ENCODE assay signal across 32 mouse cellular contexts in the genomic region with DNA sequence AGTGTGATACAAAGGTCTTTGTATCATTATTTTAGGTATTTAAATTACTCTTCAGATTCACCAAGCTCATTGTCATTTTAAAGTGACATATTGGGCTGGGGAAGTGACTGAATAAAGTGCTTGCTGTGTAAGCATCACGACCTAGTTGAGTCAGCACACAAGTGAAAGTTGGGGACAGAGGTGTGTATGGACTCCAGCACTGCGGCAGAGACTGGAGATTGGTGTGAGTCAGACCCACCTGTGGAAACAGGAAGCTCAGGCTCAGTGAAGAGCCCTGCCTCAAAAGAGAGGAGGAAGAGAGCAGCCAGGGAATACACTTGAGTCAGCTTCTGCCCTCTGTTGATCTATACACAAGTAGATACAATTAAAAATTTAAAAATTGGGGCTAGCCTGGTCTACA. TPM values are rescaled to one million over a fixed set of nuclear protein-coding genes. Genes with fewer than 3 reads are reported as not detected.
DNase-seq lines count a peak whose midpoint lies in the region; ATAC-seq and TF ChIP-seq lines count a peak whose summit lies in the region.
"Had no signal": no experiment of that assay in that cellular context is flagged by ENCODE, and none has a peak within 500 bp of the region (broad histone marks: within the 10 kb centered on the region; RNA-seq: fewer than 3 reads in every experiment).

No protein-coding gene starts in this region.

- TF ChIP-seq CTCF in CH12.LX (conservative IDR thresholded peaks at IDR 0.05 in 1 of 2, IDR thresholded peaks at IDR 0.05 in 1 of 2; ENCODE audit: low read depth in 2 of 2, low read length in 2 of 2), result no peak
- no peak for TF ChIP-seq CTCF in stomach, postnatal 0 days (IDR thresholded peaks at IDR 0.05; ENCODE audit: low read depth)
- TF ChIP-seq CTCF in hindbrain, postnatal 0 days (IDR thresholded peaks at IDR 0.05; ENCODE audit: low read depth), result no peak

- H3K4me1 ChIP-seq in CH12.LX (ENCODE audit: control insufficient read depth in 1 of 2, insufficient read depth in 2 of 2), result peaks cover 2 to 40% of the 10 kb centered on the region in 2 experiments; a peak in 3 of 4 replicates
- H3K4me1 ChIP-seq in stomach, postnatal 0 days (replicated peaks; ENCODE audit: control insufficient read depth, insufficient read depth), result no peaks in the 10 kb centered on the region
- no peaks in the 10 kb centered on the region for H3K4me1 ChIP-seq in heart, embryonic 12.5 days (replicated peaks)
- no peaks in the 10 kb centered on the region for H3K4me1 ChIP-seq in hindbrain, postnatal 0 days (ENCODE audit: insufficient read depth, low read length)
- H3K4me1 ChIP-seq: embryonic facial prominence, embryonic 15.5 days; forebrain, embryonic 15.5 days; heart, embryonic 10.5 days; hindbrain, embryonic 10.5 days; limb, embryonic 12.5 days; liver, embryonic 12.5 days; midbrain, embryonic 12.5 days; neural tube, embryonic 15.5 days had no signal

- in situ Hi-C loops in CH12.LX (cut with MboI; ENCODE audit: low pct_ligation_motif_present, low pct_unique_long_range_greater_than_20kb, low sequenced_read_pairs), result no loop called here

- no peaks in the 10 kb centered on the region for H3K27me3 ChIP-seq in CH12.LX (replicated peaks)
- H3K27me3 ChIP-seq in stomach, postnatal 0 days (ENCODE audit: control insufficient read depth, insufficient read depth, low read length), result no peaks in the 10 kb centered on the region
- no peaks in the 10 kb centered on the region for H3K27me3 ChIP-seq in heart, embryonic 12.5 days (replicated peaks)
- H3K27me3 ChIP-seq in hindbrain, postnatal 0 days (ENCODE audit: insufficient read depth, low read length), result no peaks in the 10 kb centered on the region
- H3K27me3 ChIP-seq: embryonic facial prominence, embryonic 15.5 days; forebrain, embryonic 15.5 days; limb, embryonic 12.5 days; liver, embryonic 12.5 days; midbrain, embryonic 12.5 days; neural tube, embryonic 15.5 days had no signal

- dilution Hi-C loops in CH12.LX (cut with MboI; ENCODE audit: extremely low pct_ligation_motif_present, extremely low pct_unique_long_range_greater_than_20kb, low sequenced_read_pairs), result no loop called here

- ATAC-seq in stomach, postnatal 0 days (ENCODE audit: low FRiP score, low TSS enrichment), result peak; percentile 96
- ATAC-seq in heart, embryonic 12.5 days (ENCODE audit: insufficient number of reproducible peaks, low FRiP score), result no peak
- ATAC-seq in hindbrain, postnatal 0 days, result no peak
- ATAC-seq: forebrain, embryonic 15.5 days; hindbrain, embryonic 16.5 days; liver, embryonic 12.5 days had no signal

- H3K79me2 ChIP-seq in CH12.LX (replicated peaks; ENCODE audit: control insufficient read depth, extremely low read depth, insufficient read depth, poor library complexity, severe bottlenecking), result peaks cover 6% of the 10 kb centered on the region; the same call in 1 of the 2 replicates

- peak; percentile 38 for DNase-seq in CD4-positive helper T cell, adult 2 months (ENCODE audit: low read depth, low spot score)
- peak; percentile 86 for DNase-seq in CH12.LX (ENCODE audit: extremely low read depth)
- DNase-seq in induced T-regulatory cell, adult 2 months (ENCODE audit: low read depth), result peak; percentile 61
- DNase-seq in stomach, postnatal 0 days (ENCODE audit: low spot score), result peak; percentile 30
- DNase-seq in layer of hippocampus, adult 9-10 months (ENCODE audit: low spot score), result no peak
- DNase-seq in hindbrain, postnatal 0 days (ENCODE audit: low spot score), result no peak
- DNase-seq: adrenal gland, postnatal 14 days; cerebellum, adult 9-10 months; gastrocnemius, postnatal 25 days; heart, postnatal 10 days; kidney, adult 9 months; kidney, postnatal 14 days; lung, adult 18-20 months; lung, postnatal 14 days; spleen, adult 18-20 months; thymus, postnatal 25 days had no signal

- no peak overlapping the region for H3K4me2 ChIP-seq in CH12.LX (ENCODE audit: insufficient read depth, low read depth, poor library complexity, severe bottlenecking)
- H3K4me2 ChIP-seq in stomach, postnatal 0 days (replicated peaks; ENCODE audit: low read depth), result no peak overlapping the region
- no peak overlapping the region for H3K4me2 ChIP-seq in heart, embryonic 12.5 days
- H3K4me2 ChIP-seq in hindbrain, postnatal 0 days (ENCODE audit: low read depth, low read length), result no peak overlapping the region
- H3K4me2 ChIP-seq: embryonic facial prominence, embryonic 15.5 days; forebrain, embryonic 15.5 days; limb, embryonic 12.5 days; liver, embryonic 12.5 days; midbrain, embryonic 12.5 days; neural tube, embryonic 15.5 days had no signal

- no peak for TF ChIP-seq RAD21 in CH12.LX (IDR thresholded peaks at IDR 0.05; ENCODE audit: low read depth, low read length)

- TF ChIP-seq POLR2A in CH12.LX (IDR thresholded peaks at IDR 0.05; ENCODE audit: low read depth, low read length), result no peak

- peaks cover 28 to 67% of the 10 kb centered on the region in 2 experiments for H3K36me3 ChIP-seq in CH12.LX (replicated peaks in 1 of 2; ENCODE audit: control insufficient read depth in 1 of 2, insufficient read depth in 1 of 2, low read length in 1 of 2)
- peaks cover 6% of the 10 kb centered on the region; the same call in 1 of the 2 replicates for H3K36me3 ChIP-seq in stomach, postnatal 0 days (ENCODE audit: control insufficient read depth, insufficient read depth, low read length)
- peaks cover 40% of the 10 kb centered on the region for H3K36me3 ChIP-seq in heart, embryonic 12.5 days
- peaks cover 14% of the 10 kb centered on the region; the same call in 1 of the 2 replicates for H3K36me3 ChIP-seq in hindbrain, postnatal 0 days (ENCODE audit: insufficient read depth, low read length)

- TF ChIP-seq EP300 in CH12.LX (IDR thresholded peaks at IDR 0.05; ENCODE audit: low read length), result peak; percentile 80
- no peak for TF ChIP-seq EP300 in stomach, postnatal 0 days (optimal IDR thresholded peaks at IDR 0.05)

- no peak overlapping the region for H3K4me3 ChIP-seq in CH12.LX (replicated peaks in 1 of 3; ENCODE audit: low read depth in 2 of 3, low read length in 2 of 3, poor library complexity in 1 of 3)
- no peak overlapping the region for H3K4me3 ChIP-seq in stomach, postnatal 0 days (ENCODE audit: low read depth, low read length)
- H3K4me3 ChIP-seq in heart, embryonic 12.5 days, result no peak overlapping the region
- no peak overlapping the region for H3K4me3 ChIP-seq in hindbrain, postnatal 0 days (ENCODE audit: low read length)
- H3K4me3 ChIP-seq: embryonic facial prominence, embryonic 15.5 days; forebrain, embryonic 15.5 days; heart, embryonic 10.5 days; hindbrain, embryonic 10.5 days; limb, embryonic 12.5 days; liver, embryonic 12.5 days; midbrain, embryonic 12.5 days; neural tube, embryonic 15.5 days had no signal

- H3K9me3 ChIP-seq in CH12.LX (replicated peaks; ENCODE audit: low read length), result no peaks in the 10 kb centered on the region
- no peaks in the 10 kb centered on the region for H3K9me3 ChIP-seq in stomach, postnatal 0 days (ENCODE audit: control insufficient read depth, low read length)
- H3K9me3 ChIP-seq in heart, embryonic 12.5 days (replicated peaks), result no peaks in the 10 kb centered on the region
- H3K9me3 ChIP-seq in hindbrain, postnatal 0 days (ENCODE audit: low read length), result no peaks in the 10 kb centered on the region
- H3K9me3 ChIP-seq: embryonic facial prominence, embryonic 15.5 days; forebrain, embryonic 15.5 days; heart, embryonic 10.5 days; hindbrain, embryonic 10.5 days; limb, embryonic 12.5 days; liver, embryonic 12.5 days; midbrain, embryonic 12.5 days; neural tube, embryonic 15.5 days had no signal

- no peak overlapping the region for H3K27ac ChIP-seq in CH12.LX (ENCODE audit: insufficient read depth, low read depth)
- H3K27ac ChIP-seq in stomach, postnatal 0 days (replicated peaks), result no peak overlapping the region
- H3K27ac ChIP-seq in heart, embryonic 12.5 days (ENCODE audit: poor library complexity, severe bottlenecking), result no peak overlapping the region
- no peak overlapping the region for H3K27ac ChIP-seq in hindbrain, postnatal 0 days
- H3K27ac ChIP-seq: embryonic facial prominence, embryonic 15.5 days; forebrain, embryonic 15.5 days; heart, embryonic 10.5 days; hindbrain, embryonic 10.5 days; limb, embryonic 12.5 days; liver, embryonic 12.5 days; midbrain, embryonic 12.5 days; neural tube, embryonic 15.5 days had no signal

- 51% methylated on average over 2 of the region's 2 CpGs for WGBS in stomach, postnatal 0 days
- 66% methylated on average over 2 of the region's 2 CpGs for WGBS in heart, embryonic 12.5 days
- WGBS in hindbrain, postnatal 0 days, result 82% methylated on average over 2 of the region's 2 CpGs

- H3K9ac ChIP-seq in CH12.LX (ENCODE audit: insufficient read depth, low read depth), result no peak overlapping the region
- H3K9ac ChIP-seq in stomach, postnatal 0 days (ENCODE audit: low read length), result no peak overlapping the region
- H3K9ac ChIP-seq in heart, embryonic 12.5 days, result no peak overlapping the region
- no peak overlapping the region for H3K9ac ChIP-seq in hindbrain, postnatal 0 days (replicated peaks; ENCODE audit: low read length)
- H3K9ac ChIP-seq: embryonic facial prominence, embryonic 15.5 days; forebrain, embryonic 15.5 days; limb, embryonic 12.5 days; liver, embryonic 12.5 days; midbrain, embryonic 12.5 days; neural tube, embryonic 15.5 days had no signal

RNA-seq across cellular contexts. Expression of a gene that starts 34.0 kb away (rescaled TPM):
- total RNA-seq in CH12.LX (2012; rRNA removed), result 0.17 TPM in 1 of 2 replicates, not detected in the other
- not detected in 2 replicates for total RNA-seq in CH12.LX (2014; rRNA removed)
- 0.31 TPM in 1 of 2 replicates, not detected in the other for polyA plus RNA-seq in CH12.LX (2012; ENCODE audit: insufficient read length, low read depth)
- polyA plus RNA-seq in stomach, postnatal 0 days (2015; fragmentation: Nextera tagmentation; extraction: Ambion mirVana), result not detected in 2 replicates
- 0.29 TPM in 1 of 2 replicates, not detected in the other for polyA plus RNA-seq in heart, embryonic 12.5 days (2016; fragmentation: Nextera tagmentation; extraction: Ambion mirVana)
- 0.97 TPM in 1 of 2 replicates, not detected in the other for total RNA-seq in hindbrain, postnatal 0 days (2014; rRNA removed)
- not detected in 2 replicates for polyA plus RNA-seq in hindbrain, postnatal 0 days (2015; fragmentation: Nextera tagmentation; extraction: Ambion mirVana)
- total RNA-seq: adrenal gland, postnatal 14 days; common myeloid progenitor, adult 5-6 weeks; gastrocnemius, postnatal 25 days; left cerebral cortex, postnatal 14 days; megakaryocyte progenitor cell, adult 5-6 weeks had no signal
- polyA plus RNA-seq: forebrain, embryonic 15.5 days; heart, embryonic 10.5 days; hindbrain, embryonic 10.5 days; hindbrain, embryonic 16.5 days; limb, embryonic 12.5 days; midbrain, embryonic 12.5 days; stomach, embryonic 14.5 days had no signal

RNA-seq across cellular contexts. Expression of a gene that starts 39.9 kb away (rescaled TPM):
- total RNA-seq in CH12.LX (2012; rRNA removed), result 59.0 and 66.9 TPM in 2 replicates
- total RNA-seq in CH12.LX (2014; rRNA removed), result 124 and 127 TPM in 2 replicates
- 94.0 and 106 TPM in 2 replicates for polyA plus RNA-seq in CH12.LX (2012; ENCODE audit: insufficient read length, low read depth)
- 18.2 and 18.8 TPM in 2 replicates for polyA plus RNA-seq in stomach, postnatal 0 days (2015; fragmentation: Nextera tagmentation; extraction: Ambion mirVana)
- 46.4 and 47.0 TPM in 2 replicates for polyA plus RNA-seq in heart, embryonic 12.5 days (2016; fragmentation: Nextera tagmentation; extraction: Ambion mirVana)
- 88.2 and 98.6 TPM in 2 replicates for total RNA-seq in hindbrain, postnatal 0 days (2014; rRNA removed)
- 20.7 TPM in 2 replicates for polyA plus RNA-seq in hindbrain, postnatal 0 days (2015; fragmentation: Nextera tagmentation; extraction: Ambion mirVana)

RNA-seq across cellular contexts. Expression of a gene that starts 45.5 kb away (rescaled TPM):
- total RNA-seq in CH12.LX (2012; rRNA removed) (not detected in 2 replicates), CH12.LX (2014; rRNA removed) (not detected in 2 replicates)
- polyA plus RNA-seq in CH12.LX (2012; ENCODE audit: insufficient read length, low read depth), result not detected in 2 replicates
- polyA plus RNA-seq in stomach, postnatal 0 days (2015; fragmentation: Nextera tagmentation; extraction: Ambion mirVana), result not detected in 2 replicates
- polyA plus RNA-seq in heart, embryonic 12.5 days (2016; fragmentation: Nextera tagmentation; extraction: Ambion mirVana), result not detected in 2 replicates
- not detected in 2 replicates for total RNA-seq in hindbrain, postnatal 0 days (2014; rRNA removed)
- polyA plus RNA-seq in hindbrain, postnatal 0 days (2015; fragmentation: Nextera tagmentation; extraction: Ambion mirVana), result not detected in 2 replicates
- total RNA-seq: adrenal gland, postnatal 14 days; common myeloid progenitor, adult 5-6 weeks; gastrocnemius, postnatal 25 days; heart, postnatal 10 days; layer of hippocampus, adult 18-20 months; layer of hippocampus, postnatal 25 days; left cerebral cortex, postnatal 14 days had no signal
- polyA plus RNA-seq: forebrain, embryonic 15.5 days; heart, embryonic 10.5 days; hindbrain, embryonic 10.5 days; hindbrain, embryonic 16.5 days; limb, embryonic 12.5 days; liver, embryonic 12.5 days; midbrain, embryonic 12.5 days; neural tube, embryonic 15.5 days; stomach, embryonic 14.5 days had no signal

RNA-seq across cellular contexts. Expression of a gene that starts 52.0 kb away (rescaled TPM):
- total RNA-seq in CH12.LX (2012; rRNA removed) (not detected in 2 replicates), CH12.LX (2014; rRNA removed) (not detected in 2 replicates)
- not detected in 2 replicates for polyA plus RNA-seq in CH12.LX (2012; ENCODE audit: insufficient read length, low read depth)
- polyA plus RNA-seq in stomach, postnatal 0 days (2015; fragmentation: Nextera tagmentation; extraction: Ambion mirVana), result not detected in 2 replicates
- not detected in 2 replicates for polyA plus RNA-seq in heart, embryonic 12.5 days (2016; fragmentation: Nextera tagmentation; extraction: Ambion mirVana)
- not detected in 2 replicates for total RNA-seq in hindbrain, postnatal 0 days (2014; rRNA removed)
- not detected in 2 replicates for polyA plus RNA-seq in hindbrain, postnatal 0 days (2015; fragmentation: Nextera tagmentation; extraction: Ambion mirVana)
- total RNA-seq: adrenal gland, postnatal 14 days; common myeloid progenitor, adult 5-6 weeks; gastrocnemius, postnatal 25 days; heart, postnatal 10 days; layer of hippocampus, adult 18-20 months; layer of hippocampus, postnatal 25 days; left cerebral cortex, postnatal 14 days; megakaryocyte progenitor cell, adult 5-6 weeks had no signal
- polyA plus RNA-seq: forebrain, embryonic 15.5 days; heart, embryonic 10.5 days; hindbrain, embryonic 10.5 days; hindbrain, embryonic 16.5 days; limb, embryonic 12.5 days; liver, embryonic 12.5 days; midbrain, embryonic 12.5 days; neural tube, embryonic 15.5 days; stomach, embryonic 14.5 days had no signal

Comparison
In these comparisons a context has a peak if more than half of its experiments do, and no peak if none do; other contexts are left out.
1. DNase-seq: peak in CD4-positive helper T cell, adult 2 months (single experiment), CH12.LX (single experiment), induced T-regulatory cell, adult 2 months (single experiment) and stomach, postnatal 0 days (single experiment); none in layer of hippocampus, adult 9-10 months (single experiment) and hindbrain, postnatal 0 days (single experiment).